Mouse (Mus musculus) CD4-positive, CD25-positive, alpha-beta regulatory T cell, adult 4 months (primary cell): ENCODE data around the gene Fbxo3. TPM values are rescaled to one million over a fixed set of nuclear protein-coding genes. Genes with fewer than 3 reads are reported as not detected.
"Not testable (repeated sequence)": the region's sequence is repeated elsewhere in the genome, so short reads cannot be mapped to it uniquely, and the experiment has no call there.

Source experiments
- ATAC-seq: one replicate; pipeline ENCODE4 v1.8.0; 2017
- polyA plus RNA-seq, 2 experiments: library from polyadenylated mRNA; unstranded; fragments of 100-300 nt; shearing (Covaris generic); gene quantifications; one replicate each; pipeline ENCODE4 v1.2.1; 2017

Gene Fbxo3
- polyA plus RNA-seq, 2 experiments from 2014 or later = 39.2 to 39.4 TPM

GRCm38 (mm10) chr2:104097396-104097795 is 69.9 kb downstream of the Fbxo3 start:
- not testable (repeated sequence) for ATAC-seq

GRCm38 (mm10) chr2:104098529-104099230 is 71.2 kb downstream of the Fbxo3 start:
- no peak for ATAC-seq

GRCm38 (mm10) chr2:104099231-104099585 is 71.7 kb downstream of the Fbxo3 start:
- ATAC-seq = no peak

GRCm38 (mm10) chr2:104099946-104100345 is 72.4 kb downstream of the Fbxo3 start:
- no peak for ATAC-seq

GRCm38 (mm10) chr2:104104800-104105199 is 77.3 kb downstream of the Fbxo3 start:
- ATAC-seq = no peak

- ATAC-seq = not testable (repeated sequence)
Measured at GRCm38 (mm10) chr2:104109021-104109420, 81.5 kb downstream of the Fbxo3 start.

GRCm38 (mm10) chr2:104109528-104109927 is 82.0 kb downstream of the Fbxo3 start:
- no peak for ATAC-seq

- ATAC-seq = no peak
Measured at GRCm38 (mm10) chr2:104110031-104110430, 82.5 kb downstream of the Fbxo3 start.

GRCm38 (mm10) chr2:104111170-104111797 is 83.8 kb downstream of the Fbxo3 start:
- not testable (repeated sequence) for ATAC-seq

Other genes starting within 250 kb of the Fbxo3 start
- gene Caprin1, start 230.1 kb upstream of the Fbxo3 start, polyA plus RNA-seq = 10 to 100 TPM; 84.9 to 89.3 TPM
- 1 to 10 TPM in 1 of 2 experiments, under 1 TPM in 1; 0.38 to 2.1 TPM for gene Lmo2, start 69.7 kb upstream of the Fbxo3 start, polyA plus RNA-seq
- under 1 TPM in 1 of 2 experiments, not detected in 1; 0.93 TPM for gene 4931422A03Rik, start 640 bp downstream of the Fbxo3 start, polyA plus RNA-seq
- gene Gm10912, start 38.1 kb downstream of the Fbxo3 start, polyA plus RNA-seq = under 1 TPM in 1 of 2 experiments, not detected in 1; 0.19 TPM
- not detected for gene Gm10799, start 40.8 kb downstream of the Fbxo3 start, polyA plus RNA-seq
- 1 to 10 TPM in 1 of 2 experiments, not detected in 1; 1.4 TPM for gene Cd59b, start 42.1 kb downstream of the Fbxo3 start, polyA plus RNA-seq
- under 1 TPM in 1 of 2 experiments, not detected in 1; 0.52 TPM for gene Cd59a, start 68.1 kb downstream of the Fbxo3 start, polyA plus RNA-seq
- not detected for gene A930018P22Rik, start 95.0 kb downstream of the Fbxo3 start, polyA plus RNA-seq